Mouse (Mus musculus): Measurements from ENCODE around the gene Slc17a7.

- TF ChIP-seq CTCF (IDR thresholded peaks at IDR 0.05; ENCODE audit: low read depth, low read length) (no peak), POLR2A (IDR thresholded peaks at IDR 0.05; ENCODE audit: insufficient read depth, low read length) (no peak)
Observed at GRCm38 (mm10) chr7:45196994-45197393, 33.2 kb downstream of the Slc17a7 start.
